Mouse (Mus musculus) forebrain, embryonic 13.5 days (tissue): ENCODE data around the gene Ak4. TPM values are rescaled to one million over a fixed set of nuclear protein-coding genes. Genes with fewer than 3 reads are reported as not detected.
"Not testable (repeated sequence)": the region's sequence is repeated elsewhere in the genome, so short reads cannot be mapped to it uniquely, and the experiment has no call there.

Source experiments
- ATAC-seq: fragments of 200-750 bp; cut with Nextera tagmentation; 2 replicates; pipeline ENCODE4 v1.8.0; 2017
- H3K27ac ChIP-seq: fragments of 300-500 bp; sonication (generic); 2 replicates; pipeline ENCODE4 v1.5.1; 2015; ENCODE audit warnings: inconsistent platforms, mild to moderate bottlenecking, moderate library complexity
- H3K27me3 ChIP-seq: fragments of 300-500 bp; sonication (generic); 2 replicates; pipeline ENCODE4 v1.6.1; 2015; ENCODE audit warnings: mild to moderate bottlenecking, inconsistent platforms
- H3K36me3 ChIP-seq: fragments of 300-500 bp; sonication (generic); 2 replicates; pipeline ENCODE4 v1.6.1; 2015; ENCODE audit warnings: mild to moderate bottlenecking, inconsistent platforms; ENCODE audit not compliant: poor library complexity, severe bottlenecking
- H3K4me1 ChIP-seq: fragments of 300-500 bp; sonication (generic); 2 replicates; pipeline ENCODE4 v1.6.1; 2015; ENCODE audit warnings: inconsistent platforms
- H3K4me2 ChIP-seq: fragments of 300-500 bp; sonication (generic); 2 replicates; pipeline ENCODE4 v1.6.1; 2015; ENCODE audit warnings: inconsistent platforms, mild to moderate bottlenecking, moderate library complexity
- H3K4me3 ChIP-seq: fragments of 300-500 bp; sonication (generic); 2 replicates; pipeline ENCODE4 v1.5.1; 2015; ENCODE audit warnings: mild to moderate bottlenecking, inconsistent platforms
- H3K9ac ChIP-seq: fragments of 300-500 bp; sonication (generic); 2 replicates; pipeline ENCODE4 v1.6.1; 2015; ENCODE audit warnings: mild to moderate bottlenecking, inconsistent platforms
- H3K9me3 ChIP-seq: fragments of 300-500 bp; sonication (generic); replicated peaks from 2 replicates; pipeline ENCODE4 v1.6.1; 2016; ENCODE audit warnings: inconsistent platforms
- WGBS: fragments of 180-500 bp; shearing (Covaris S2); methylation state at CpG from one replicate; pipeline ENCODE4 v1.1.7; 2015; 5-methylcytosine and 5-hydroxymethylcytosine counted together
- polyA plus RNA-seq: library from polyadenylated mRNA; unstranded; fragments of >200 nt; fragmentation: Nextera tagmentation; extraction: Ambion mirVana; gene quantifications from 2 replicates; pipeline ENCODE4 v1.2.1, GENCODE M21; 2015

The Ak4 gene
- polyA plus RNA-seq, 1 experiment from 2014 or later = 9.7 TPM

GRCm38 (mm10) chr4:101426566-101426965 is 7.5 kb downstream of the Ak4 start:
- H3K9me3 ChIP-seq = no peaks in the 10 kb centered on the region
- ATAC-seq = no peak

DNA sequence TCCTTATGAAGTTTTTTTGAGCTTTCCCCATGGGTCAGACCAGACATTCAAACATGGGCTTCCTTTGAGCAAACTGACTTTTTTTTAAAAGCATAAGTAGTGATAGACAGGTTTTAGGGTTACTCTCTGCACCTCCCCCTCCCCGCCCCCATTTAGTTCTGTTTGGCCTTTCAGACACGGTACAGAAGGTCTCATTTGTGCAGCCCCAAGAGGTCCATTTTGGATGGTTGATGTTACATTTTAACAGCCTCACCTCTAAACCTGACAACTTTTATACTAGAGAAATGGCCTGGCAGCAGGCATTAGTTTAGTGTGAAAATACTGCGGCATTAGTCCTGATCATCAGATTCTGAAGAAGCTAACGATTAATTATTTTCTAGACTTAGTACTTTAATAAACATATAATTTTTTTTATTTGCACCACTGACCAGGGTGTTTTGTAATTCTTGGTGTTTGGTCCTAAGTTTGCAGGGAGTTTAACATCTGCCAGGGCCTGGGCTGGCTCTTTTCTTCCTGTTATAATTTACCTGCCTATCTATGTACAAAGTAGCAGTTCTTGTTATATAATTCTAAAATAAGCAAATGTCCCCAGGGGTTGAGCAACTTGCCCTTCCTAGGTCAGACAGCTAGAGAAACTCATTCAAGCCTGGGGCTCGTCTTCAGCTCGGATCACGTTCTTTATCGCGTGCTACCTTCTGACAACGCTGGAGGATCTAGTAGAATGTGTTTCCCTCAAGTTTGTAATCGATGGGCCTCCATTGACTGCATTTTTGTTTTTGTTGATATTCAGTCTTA is 9.0 kb downstream of the Ak4 start:
- Histone ChIP-seq H3K27me3 (no peaks in the 10 kb centered on the region), H3K36me3 (no peaks in the 10 kb centered on the region), H3K27ac (no peak overlapping the region), H3K4me3 (no peak overlapping the region), H3K9me3 (no peaks in the 10 kb centered on the region), H3K9ac (no peak overlapping the region), H3K4me2 (no peak overlapping the region), H3K4me1 (peaks cover 6% of the 10 kb centered on the region; the same call in 1 of the 2 replicates)
- no peak for ATAC-seq
- 87% methylated on average over 11 of the region's 11 CpGs for WGBS

More at GRCm38 (mm10) chr4:101426566-101426965, 7.5 kb downstream of the Ak4 start:
- Histone ChIP-seq H3K27me3 (no peaks in the 10 kb centered on the region), H3K9ac (no peak overlapping the region), H3K4me2 (no peak overlapping the region), H3K36me3 (no peaks in the 10 kb centered on the region), H3K4me1 (peaks cover 6% of the 10 kb centered on the region), H3K4me3 (no peak overlapping the region), H3K27ac (no peak overlapping the region)
- WGBS = 87% methylated on average over 6 of the region's 6 CpGs

GRCm38 (mm10) chr4:101429073-101429472 is 10.0 kb downstream of the Ak4 start:
- WGBS = 94% methylated on average over 2 of the region's 2 CpGs
- H3K9ac ChIP-seq = no peak overlapping the region
- no peak overlapping the region for H3K27ac ChIP-seq

GRCm38 (mm10) chr4:101430000-101430399 is 10.9 kb downstream of the Ak4 start:
- H3K27me3 ChIP-seq = no peaks in the 10 kb centered on the region
- WGBS = 95% methylated on average over 6 of the region's 6 CpGs

More at GRCm38 (mm10) chr4:101429073-101429472, 10.0 kb downstream of the Ak4 start:
- Histone ChIP-seq H3K9me3 (no peaks in the 10 kb centered on the region), H3K36me3 (no peaks in the 10 kb centered on the region), H3K4me3 (no peak overlapping the region), H3K27me3 (no peaks in the 10 kb centered on the region), H3K4me2 (no peak overlapping the region), H3K4me1 (peaks cover 6% of the 10 kb centered on the region; the same call in 1 of the 2 replicates)
- ATAC-seq = no peak

DNA sequence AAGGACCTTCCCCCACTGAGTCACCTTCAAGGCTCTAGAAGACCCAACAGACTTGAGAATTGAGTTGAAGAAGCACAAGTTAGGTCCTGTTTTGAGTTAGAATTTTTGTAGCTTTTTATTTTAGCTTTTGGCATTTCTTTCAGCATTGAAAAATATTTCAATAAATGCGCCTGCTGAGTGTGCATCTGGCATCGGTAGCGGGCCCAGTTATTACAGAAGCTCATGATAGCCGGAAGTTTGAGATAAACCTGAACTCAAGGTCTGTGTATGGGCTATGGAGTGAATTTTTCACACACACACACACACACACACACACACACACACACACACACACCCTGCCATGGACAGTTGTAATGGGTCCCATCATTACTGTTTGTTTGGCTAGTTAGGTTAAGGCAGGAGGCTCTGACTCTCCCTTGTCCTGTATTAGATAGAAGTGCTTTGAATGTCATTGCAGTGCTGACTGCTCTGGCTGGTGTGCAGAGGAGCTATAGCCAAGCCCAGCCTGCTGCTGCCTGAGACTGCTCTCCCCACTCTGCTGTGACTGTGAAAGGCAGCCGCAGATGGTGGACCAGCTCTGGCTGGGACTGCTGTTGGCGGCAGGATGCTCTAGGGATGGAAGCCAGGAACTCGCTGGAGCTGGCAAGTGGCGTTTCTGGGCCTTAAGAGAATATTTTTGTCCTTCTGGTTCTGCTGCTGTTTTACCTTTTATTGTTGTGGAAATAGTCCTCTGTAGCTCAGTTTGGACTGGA is 17.9 kb downstream of the Ak4 start:
- Histone ChIP-seq H3K36me3 (no peaks in the 10 kb centered on the region), H3K4me3 (no peak overlapping the region), H3K27ac (peak overlapping the region; percentile 6), H3K4me2 (no peak overlapping the region), H3K4me1 (peaks cover 11% of the 10 kb centered on the region; the same call in 1 of the 2 replicates), H3K9me3 (no peaks in the 10 kb centered on the region), H3K9ac (no peak overlapping the region), H3K27me3 (no peaks in the 10 kb centered on the region)
- peak; percentile 90; the same call in 1 of the 2 replicates for ATAC-seq
- 80% methylated on average over 8 of the region's 8 CpGs for WGBS

More at GRCm38 (mm10) chr4:101430000-101430399, 10.9 kb downstream of the Ak4 start:
- Histone ChIP-seq H3K4me2 (no peak overlapping the region), H3K36me3 (no peaks in the 10 kb centered on the region), H3K9ac (no peak overlapping the region), H3K9me3 (no peaks in the 10 kb centered on the region), H3K27ac (no peak overlapping the region), H3K4me1 (no peaks in the 10 kb centered on the region), H3K4me3 (no peak overlapping the region)
- ATAC-seq = no peak

DNA sequence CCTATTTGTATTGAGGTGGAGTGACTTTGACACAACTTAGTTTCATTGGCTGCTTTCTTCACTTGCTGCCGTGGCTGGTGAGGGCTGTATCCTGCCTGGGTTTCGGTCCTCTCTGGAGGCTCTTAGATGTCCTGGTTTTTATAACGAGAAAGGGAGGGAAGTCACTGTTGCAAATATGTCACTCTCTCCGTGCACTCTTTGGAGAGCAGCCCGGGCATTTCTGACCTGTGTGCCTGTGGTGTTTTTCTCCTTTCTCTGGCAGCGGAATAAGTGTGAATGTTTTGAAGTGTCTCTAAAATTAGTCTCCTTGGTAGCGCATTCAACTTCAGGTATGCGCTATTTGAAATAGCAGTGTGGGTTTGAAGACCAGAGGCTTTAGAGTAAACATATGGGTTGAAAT is 19.2 kb downstream of the Ak4 start:
- no peaks in the 10 kb centered on the region for H3K27me3 ChIP-seq
- peaks cover 16% of the 10 kb centered on the region; the same call in 1 of the 2 replicates for H3K4me1 ChIP-seq
- H3K9me3 ChIP-seq = no peaks in the 10 kb centered on the region
- H3K4me3 ChIP-seq = no peak overlapping the region
- H3K4me2 ChIP-seq = no peak overlapping the region
- no peak overlapping the region for H3K9ac ChIP-seq
- no peaks in the 10 kb centered on the region for H3K36me3 ChIP-seq
- H3K27ac ChIP-seq = no peak overlapping the region
- WGBS = 78% methylated on average over 8 of the region's 8 CpGs
- no peak for ATAC-seq

DNA sequence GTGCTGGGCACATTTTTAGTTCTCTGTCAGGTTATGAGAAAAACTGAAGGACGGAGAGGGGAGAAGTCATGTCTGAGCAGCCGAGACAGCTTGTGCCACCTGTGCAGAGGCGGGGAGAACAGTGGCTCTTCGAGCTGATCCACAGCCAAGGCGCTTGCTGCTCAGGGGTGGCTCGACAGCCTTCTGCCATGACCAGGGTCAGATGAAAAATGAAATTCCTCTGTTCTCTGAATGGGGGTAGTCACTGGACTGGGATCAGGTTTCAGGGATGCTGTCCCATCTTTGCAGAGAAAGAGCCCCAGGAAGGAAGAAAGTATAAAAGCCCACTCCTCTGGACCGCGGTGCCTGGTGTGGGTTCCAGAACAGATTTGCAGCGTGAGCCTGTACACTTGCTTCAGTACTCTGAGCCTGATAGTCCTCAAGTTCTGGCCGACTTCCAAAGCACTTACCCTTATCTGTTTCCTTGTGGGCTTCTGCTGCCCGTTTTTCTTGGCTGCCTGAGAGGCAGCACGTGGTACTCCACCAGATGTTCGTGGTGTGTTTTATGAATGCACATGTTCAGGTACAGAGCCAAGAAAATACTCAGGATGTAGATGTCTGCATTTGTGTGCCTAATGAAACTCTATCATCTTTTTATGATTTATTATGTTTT is 20.8 kb downstream of the Ak4 start:
- no peaks in the 10 kb centered on the region for H3K9me3 ChIP-seq
- no peaks in the 10 kb centered on the region for H3K36me3 ChIP-seq
- H3K4me3 ChIP-seq = no peak overlapping the region
- peaks cover 16% of the 10 kb centered on the region; the same call in 1 of the 2 replicates for H3K4me1 ChIP-seq
- H3K4me2 ChIP-seq = no peak overlapping the region
- H3K27ac ChIP-seq = no peak overlapping the region
- WGBS = 72% methylated on average over 13 of the region's 13 CpGs
- 0 out of 2 replicates have a peak, but pooled peaks have one; percentile 9 for ATAC-seq
- no peaks in the 10 kb centered on the region for H3K27me3 ChIP-seq
- no peak overlapping the region for H3K9ac ChIP-seq

DNA sequence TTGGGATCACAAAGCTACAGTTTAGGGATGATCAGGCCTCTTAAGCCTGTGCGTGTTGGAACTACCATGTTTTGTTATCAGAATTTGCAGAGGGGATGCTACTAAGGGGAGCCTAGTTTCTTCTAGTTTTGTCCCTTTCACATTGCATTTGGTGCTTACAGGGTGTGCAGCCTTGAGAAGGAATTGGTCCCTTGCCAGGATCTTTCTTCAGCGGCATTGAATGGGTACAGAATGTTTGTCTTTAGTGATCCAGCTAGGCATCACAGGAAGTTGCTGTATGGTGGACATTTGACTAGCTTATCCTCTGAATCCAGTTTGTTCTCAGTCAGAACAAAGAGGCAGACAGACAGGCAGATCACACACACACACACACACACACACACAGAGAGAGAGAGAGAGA is 23.7 kb downstream of the Ak4 start:
- H3K4me3 ChIP-seq = no peak overlapping the region
- no peaks in the 10 kb centered on the region for H3K36me3 ChIP-seq
- H3K4me1 ChIP-seq = peaks cover 16% of the 10 kb centered on the region; the same call in 1 of the 2 replicates
- H3K4me2 ChIP-seq = no peak overlapping the region
- WGBS = 60% methylated on average over 2 of the region's 2 CpGs
- 0 out of 2 replicates have a peak, but pooled peaks have one; percentile 24 for ATAC-seq
- H3K9me3 ChIP-seq = no peaks in the 10 kb centered on the region
- H3K27ac ChIP-seq = no peak overlapping the region
- no peaks in the 10 kb centered on the region for H3K27me3 ChIP-seq
- no peak overlapping the region for H3K9ac ChIP-seq

DNA sequence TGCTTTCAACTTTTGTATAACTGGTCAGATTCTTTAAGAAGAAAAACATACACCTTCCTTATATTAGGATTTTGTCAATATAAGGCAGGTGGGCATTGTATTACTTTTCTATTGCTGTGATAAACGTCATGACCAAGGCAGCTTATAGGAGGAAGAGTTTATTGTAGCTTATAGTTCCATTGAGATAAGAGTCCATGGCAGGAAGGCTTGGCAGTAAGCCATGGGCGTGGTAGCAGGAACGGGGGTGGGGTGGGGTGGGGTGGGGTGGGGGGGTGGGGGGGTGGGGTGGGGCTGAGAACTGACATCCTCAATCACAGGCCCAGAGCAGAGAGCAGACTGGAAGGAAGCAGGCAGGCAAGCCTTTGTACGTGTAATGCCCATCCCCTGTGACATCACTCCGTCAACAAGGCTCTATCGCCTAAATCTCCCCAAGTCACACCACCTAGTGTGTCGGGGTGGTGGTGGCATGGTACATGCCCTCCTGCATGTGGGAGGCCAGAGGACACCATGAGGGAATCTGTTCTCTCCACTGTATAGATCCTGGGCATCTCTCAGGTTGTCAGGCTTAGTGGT is 24.4 kb downstream of the Ak4 start:
- no peak overlapping the region for H3K4me2 ChIP-seq
- no peak overlapping the region for H3K27ac ChIP-seq
- no peak overlapping the region for H3K4me3 ChIP-seq
- H3K36me3 ChIP-seq = no peaks in the 10 kb centered on the region
- H3K4me1 ChIP-seq = peaks cover 13% of the 10 kb centered on the region; the same call in 1 of the 2 replicates
- 0 out of 2 replicates have a peak, but pooled peaks have one; percentile 19 for ATAC-seq
- no peaks in the 10 kb centered on the region for H3K27me3 ChIP-seq
- 93% methylated on average over 5 of the region's 7 CpGs for WGBS
- no peak overlapping the region for H3K9ac ChIP-seq
- no peaks in the 10 kb centered on the region for H3K9me3 ChIP-seq

- no peak for ATAC-seq
- 89% methylated on average over 4 of the region's 4 CpGs for WGBS
Measured at GRCm38 (mm10) chr4:101445660-101446059, 26.6 kb downstream of the Ak4 start.

GRCm38 (mm10) chr4:101446606-101447005 is 27.5 kb downstream of the Ak4 start:
- H3K9ac ChIP-seq, H3K4me2 ChIP-seq, H3K4me1 ChIP-seq, H3K27me3 ChIP-seq, H3K9me3 ChIP-seq, H3K27ac ChIP-seq, H3K4me3 ChIP-seq, ATAC-seq, H3K36me3 ChIP-seq: not testable (repeated sequence)
- 97% methylated on average over 9 of the region's 9 CpGs for WGBS

More at GRCm38 (mm10) chr4:101445660-101446059, 26.6 kb downstream of the Ak4 start:
- no peak overlapping the region for H3K27ac ChIP-seq
- no peak overlapping the region for H3K4me3 ChIP-seq
- no peaks in the 10 kb centered on the region for H3K36me3 ChIP-seq
- H3K4me2 ChIP-seq = no peak overlapping the region
- H3K9ac ChIP-seq = no peak overlapping the region
- H3K9me3 ChIP-seq = no peaks in the 10 kb centered on the region
- peaks cover 5% of the 10 kb centered on the region; the same call in 1 of the 2 replicates for H3K4me1 ChIP-seq
- H3K27me3 ChIP-seq = no peaks in the 10 kb centered on the region
